Mouse (Mus musculus): ENCODE data around the gene Cyb561a3. TPM values are rescaled to one million over a fixed set of nuclear protein-coding genes. Genes with fewer than 3 reads are reported as not detected.

Cyb561a3 gene
- 25.4 TPM for polyA plus RNA-seq (2017; shearing (Covaris generic))

DNA sequence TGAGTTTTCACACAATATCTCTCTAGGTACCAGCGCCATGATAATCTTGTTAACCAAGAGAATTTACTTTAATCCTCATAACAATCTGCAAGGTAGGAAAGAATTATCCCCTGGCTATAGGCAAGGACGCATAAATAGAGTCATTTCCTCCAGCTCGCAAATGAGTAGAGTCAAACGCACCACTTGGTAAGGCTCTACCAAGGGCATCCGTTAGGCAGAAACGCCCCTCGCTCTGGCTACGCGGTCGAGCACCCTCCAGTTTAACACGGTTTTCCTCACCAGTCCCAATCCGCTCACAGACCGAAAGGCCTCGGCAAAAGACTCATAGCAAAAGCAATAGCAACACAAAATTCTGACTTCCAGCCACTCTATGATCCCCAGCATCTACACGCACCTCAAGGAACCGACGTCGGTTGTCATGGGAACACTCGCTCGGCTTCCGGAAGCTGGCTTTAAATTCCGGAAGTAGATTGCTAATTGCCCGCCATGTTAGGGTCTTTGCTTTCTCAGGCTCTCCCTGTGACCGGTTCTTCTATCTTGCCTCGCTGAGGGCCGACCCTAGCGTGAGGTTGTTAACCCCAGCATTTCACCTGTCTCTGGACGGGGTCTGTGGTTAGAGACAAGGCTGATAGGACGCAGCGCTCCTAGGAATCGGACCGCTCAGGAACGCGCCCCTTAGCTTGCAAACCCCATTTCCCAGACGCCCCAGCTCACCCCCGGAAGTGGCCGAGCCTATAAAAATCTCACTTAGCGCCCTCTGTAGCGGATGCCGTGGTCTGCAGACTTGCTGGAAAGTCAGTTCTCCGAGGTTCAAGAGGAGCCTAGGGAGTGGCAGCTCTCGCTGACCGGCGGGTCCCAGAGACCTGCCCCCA, at the start of gene Cyb561a3, which contains the start of gene Tmem138:
TSS of gene Cyb561a3 (plus strand) at position 483 of the 872 bp plus-strand sequence.
TSS of gene Tmem138 (minus strand) at position 673 of the 872 bp plus-strand sequence.

DNA sequence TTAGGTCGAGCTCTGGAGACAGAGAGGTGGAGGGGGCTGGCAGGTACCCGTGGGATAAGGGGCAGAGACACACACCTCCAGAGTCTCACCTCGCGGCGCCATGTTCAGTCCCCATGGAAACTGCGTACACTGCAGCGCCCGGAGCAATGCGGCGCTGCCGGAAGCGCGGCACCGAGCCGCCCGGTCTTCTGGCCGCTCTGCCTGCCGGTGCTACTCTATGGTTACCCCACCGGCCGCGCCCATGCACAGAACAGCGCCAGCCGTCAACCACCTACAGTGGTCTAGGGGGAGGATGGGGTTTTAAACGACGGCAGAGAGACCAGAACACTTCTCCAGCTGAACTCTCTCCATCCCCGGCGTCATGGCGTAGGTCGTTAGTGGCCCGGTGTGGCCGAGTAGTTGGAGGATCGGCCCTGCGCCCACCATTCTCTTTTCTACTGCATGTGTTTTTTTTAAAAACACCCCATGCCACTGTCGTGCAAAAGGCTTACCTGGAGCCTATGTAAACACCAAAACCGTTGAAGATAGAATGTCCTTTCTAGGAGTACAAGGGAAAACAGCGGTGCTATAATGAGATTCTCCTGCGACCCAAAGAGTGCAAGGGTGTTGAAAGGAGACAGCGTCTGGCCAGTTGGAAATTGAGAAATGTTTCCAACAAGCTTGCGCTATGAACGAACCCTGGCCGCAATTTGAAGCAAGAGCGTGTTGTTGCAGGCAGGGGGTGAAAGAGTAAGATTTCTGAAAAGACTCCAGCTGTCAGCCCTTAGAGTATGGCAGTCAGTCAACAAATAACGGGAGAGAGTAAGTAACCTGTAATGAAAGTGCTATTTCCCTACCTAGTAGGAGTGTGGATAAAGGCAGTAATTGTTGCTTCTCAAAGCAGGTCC, 21.1 kb upstream of the Cyb561a3 start, which contains the start of gene Tmem216:
TSS of gene Tmem216 (minus strand) at position 615 of the 887 bp plus-strand sequence.

DNA sequence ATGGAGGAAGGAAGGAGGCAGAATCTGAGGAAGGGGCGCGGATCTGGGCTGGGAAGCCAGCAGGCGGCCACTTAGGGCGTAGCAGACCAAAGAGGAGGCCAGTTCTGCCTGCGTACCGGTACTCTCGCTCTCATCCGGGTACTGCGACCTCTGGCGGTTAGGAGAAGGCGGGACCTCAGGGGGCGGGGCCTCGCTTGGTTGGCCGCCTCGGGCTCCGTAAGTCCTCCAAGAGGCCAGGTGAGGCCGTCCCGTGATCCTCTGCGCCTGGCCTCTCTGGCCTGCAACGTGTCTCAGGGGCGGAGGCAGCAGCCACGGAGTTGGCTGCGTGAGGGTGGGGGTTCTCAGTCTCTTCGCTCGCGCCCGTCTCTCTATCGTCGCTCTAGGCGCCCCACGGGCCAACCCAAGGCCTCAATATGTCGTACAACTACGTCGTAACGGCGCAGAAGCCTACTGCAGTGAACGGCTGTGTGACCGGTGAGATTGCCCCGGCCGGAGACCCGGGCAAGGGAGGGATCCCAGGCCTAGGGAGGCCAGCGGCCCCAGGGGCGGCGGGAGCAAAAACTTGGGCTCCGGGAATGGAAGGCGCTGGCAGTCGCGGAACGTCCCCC, 28.4 kb downstream of the Cyb561a3 start, which contains the start of the genes Ddb1 and Tkfc:
TSS of gene Ddb1 (plus strand) at position 35 of the 608 bp plus-strand sequence.
TSS of gene Tkfc (minus strand) at position 362 of the 608 bp plus-strand sequence.

DNA sequence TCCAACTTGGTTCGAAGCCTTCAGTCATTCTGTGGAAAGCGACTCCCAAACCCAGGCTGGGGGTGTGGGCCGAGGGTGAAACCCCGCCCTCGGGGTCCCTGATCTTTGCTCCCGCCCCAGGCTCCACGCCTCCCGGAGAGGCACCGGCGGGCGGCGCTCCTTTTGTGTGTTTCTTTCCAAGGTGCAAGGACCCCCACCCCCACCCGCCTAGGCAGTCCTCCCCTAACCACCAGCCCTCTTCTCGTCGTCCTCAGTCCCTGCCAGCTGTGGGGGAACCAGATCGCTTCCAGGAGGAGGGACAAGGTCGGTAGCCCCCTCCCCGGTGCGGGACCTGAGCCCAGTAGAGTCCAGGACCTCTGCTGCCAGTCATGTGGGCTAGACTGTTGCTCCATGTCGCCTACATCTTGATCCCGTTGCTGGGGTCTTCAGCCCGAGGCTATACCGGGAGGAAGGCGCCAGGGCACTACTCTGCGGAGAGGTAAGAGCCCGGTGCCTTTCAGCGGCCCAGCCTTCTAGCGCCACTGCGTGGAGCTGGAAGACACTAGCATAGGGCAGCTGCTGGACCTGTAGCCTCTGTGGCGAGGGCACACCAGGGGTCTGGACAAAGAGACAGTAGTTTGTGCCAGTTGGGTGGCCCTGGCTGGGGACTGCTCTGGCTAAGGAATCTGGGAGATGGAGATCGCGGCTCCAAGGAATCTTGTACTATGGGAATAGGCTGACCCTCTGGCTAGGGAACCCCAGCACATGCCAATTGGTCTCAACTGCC, 57.3 kb downstream of the Cyb561a3 start, which contains the start of gene Vwce:
TSS of gene Vwce (plus strand) at position 108 of the 766 bp plus-strand sequence.

Other genes with a start within 250 kb of the Cyb561a3 start
- gene Syt7, start 188.1 kb upstream of the Cyb561a3 start, polyA plus RNA-seq (2017; shearing (Covaris generic)): not detected
- gene Lrrc10b, start 119.7 kb upstream of the Cyb561a3 start, polyA plus RNA-seq (2017; shearing (Covaris generic)): not detected
- 0.39 TPM for gene Ppp1r32, start 94.2 kb upstream of the Cyb561a3 start, polyA plus RNA-seq (2017; shearing (Covaris generic))
- 36.9 TPM for gene Cpsf7, start 51.9 kb upstream of the Cyb561a3 start, polyA plus RNA-seq (2017; shearing (Covaris generic))
- gene Sdhaf2, start 51.0 kb upstream of the Cyb561a3 start, polyA plus RNA-seq (2017; shearing (Covaris generic)): 50.1 TPM
- 5.2 TPM for gene Tmem216, start 20.9 kb upstream of the Cyb561a3 start, polyA plus RNA-seq (2017; shearing (Covaris generic))
- 6.9 TPM for gene Tmem138, start 190 bp downstream of the Cyb561a3 start, polyA plus RNA-seq (2017; shearing (Covaris generic))
- gene Ddb1, start 28.2 kb downstream of the Cyb561a3 start, polyA plus RNA-seq (2017; shearing (Covaris generic)): 152 TPM
- gene Tkfc, start 28.5 kb downstream of the Cyb561a3 start, polyA plus RNA-seq (2017; shearing (Covaris generic)): 3.3 TPM
- 0.96 TPM for gene Vwce, start 57.0 kb downstream of the Cyb561a3 start, polyA plus RNA-seq (2017; shearing (Covaris generic))
- not detected for gene Pga5, start 100.9 kb downstream of the Cyb561a3 start, polyA plus RNA-seq (2017; shearing (Covaris generic))
- gene Vps37c, start 111.6 kb downstream of the Cyb561a3 start, polyA plus RNA-seq (2017; shearing (Covaris generic)): 24.7 TPM
- 371 TPM for gene Cd5, start 161.8 kb downstream of the Cyb561a3 start, polyA plus RNA-seq (2017; shearing (Covaris generic))

Data from naive thymus-derived CD4-positive, alpha-beta T cell, adult 5 months (primary cell).